Mouse (Mus musculus): Measurements from ENCODE around the gene Rxylt1. TPM values are rescaled to one million over a fixed set of nuclear protein-coding genes. Genes with fewer than 3 reads are reported as not detected.

Gene Rxylt1
- polyA plus RNA-seq, 1 experiment, result 1.5 TPM

GRCm38 (mm10) chr10:122029738-122030137 is 67.4 kb downstream of the Rxylt1 start:
- Histone ChIP-seq H3K36me3 (ENCODE audit: control insufficient read depth, insufficient read depth, low read length) (no peaks in the 10 kb centered on the region), H3K27me3 (ENCODE audit: control insufficient read depth, insufficient read depth, low read length) (no peaks in the 10 kb centered on the region), H3K4me3 (ENCODE audit: extremely low read depth, insufficient read depth, insufficient read length) (no peak overlapping the region), H3K27ac (ENCODE audit: insufficient read depth, low read length) (no peak overlapping the region), H3K4me1 (ENCODE audit: control insufficient read depth, insufficient read depth, insufficient read length) (no peaks in the 10 kb centered on the region)
- WGBS, result 34% methylated on average over 7 of the region's 7 CpGs
- TF ChIP-seq POLR2A (IDR thresholded peaks at IDR 0.05; ENCODE audit: low read depth, low read length) (no peak), CTCF (IDR thresholded peaks at IDR 0.05; ENCODE audit: extremely low read depth, insufficient read depth, insufficient read length, insufficient replicate concordance) (no peak)
- DNase-seq (ENCODE audit: low read depth in 1 of 2, low spot score in 2 of 2), result no peak

Other genes starting within 250 kb of the Rxylt1 start
- gene Srgap1, start 50.1 kb downstream of the Rxylt1 start, polyA plus RNA-seq (2012; rRNA removed), result 0.46 and 0.58 TPM in 2 replicates